Mouse (Mus musculus): Measurements from ENCODE around the gene Fuom. TPM values are rescaled to one million over a fixed set of nuclear protein-coding genes. Genes with fewer than 3 reads are reported as not detected.

Gene Fuom
- polyA plus RNA-seq, 1 experiment from 2014 or later, result 19.3 TPM

GRCm38 (mm10) chr7:140096055-140096454 lies 6.2 kb downstream of the Fuom start:
- no peak for ATAC-seq
- H3K9me3 ChIP-seq (replicated peaks), result no peaks in the 10 kb centered on the region
- no peak overlapping the region for H3K27ac ChIP-seq

DNA sequence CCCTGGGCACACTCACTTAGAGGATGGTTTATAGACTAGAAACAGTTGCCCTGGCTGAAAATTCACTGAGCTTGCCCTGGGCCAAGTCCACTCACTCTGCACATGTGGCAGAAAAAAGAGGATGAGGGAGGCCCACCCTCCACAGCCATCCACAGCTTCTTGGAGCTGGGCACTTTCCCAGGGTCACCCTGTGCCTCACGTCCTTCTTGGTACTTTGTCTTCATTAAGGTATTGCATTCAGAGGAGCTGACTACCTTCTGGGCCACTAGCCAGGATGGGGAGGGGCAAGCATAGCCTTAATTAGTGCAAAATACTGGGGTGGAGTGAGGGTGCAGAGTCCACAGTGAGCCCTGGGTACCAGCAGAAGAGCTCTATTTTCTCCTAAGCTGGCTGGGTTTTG lies 6.7 kb downstream of the Fuom start:
- peaks cover 8% of the 10 kb centered on the region; the same call in 1 of the 2 replicates for H3K4me1 ChIP-seq
- no peak overlapping the region for H3K4me2 ChIP-seq
- H3K9me3 ChIP-seq (replicated peaks), result no peaks in the 10 kb centered on the region
- no peak overlapping the region for H3K9ac ChIP-seq
- H3K27me3 ChIP-seq, result no peaks in the 10 kb centered on the region
- no peak for ATAC-seq
- 38% methylated on average over 1 of the region's 1 CpGs for WGBS
- no peak overlapping the region for H3K4me3 ChIP-seq
- H3K27ac ChIP-seq, result no peak overlapping the region
- H3K36me3 ChIP-seq (ENCODE audit: poor library complexity, severe bottlenecking), result no peaks in the 10 kb centered on the region

More at GRCm38 (mm10) chr7:140096055-140096454, 6.2 kb downstream of the Fuom start:
- H3K9ac ChIP-seq, result no peak overlapping the region
- peaks cover 8% of the 10 kb centered on the region; the same call in 1 of the 2 replicates for H3K4me1 ChIP-seq
- no peaks in the 10 kb centered on the region for H3K27me3 ChIP-seq
- no peak overlapping the region for H3K4me2 ChIP-seq
- no peak overlapping the region for H3K4me3 ChIP-seq
- H3K36me3 ChIP-seq (ENCODE audit: poor library complexity, severe bottlenecking), result no peaks in the 10 kb centered on the region

GRCm38 (mm10) chr7:140094954-140095353 lies 7.3 kb downstream of the Fuom start:
- ATAC-seq, result no peak
- WGBS, result 70% methylated on average over 5 of the region's 5 CpGs

DNA sequence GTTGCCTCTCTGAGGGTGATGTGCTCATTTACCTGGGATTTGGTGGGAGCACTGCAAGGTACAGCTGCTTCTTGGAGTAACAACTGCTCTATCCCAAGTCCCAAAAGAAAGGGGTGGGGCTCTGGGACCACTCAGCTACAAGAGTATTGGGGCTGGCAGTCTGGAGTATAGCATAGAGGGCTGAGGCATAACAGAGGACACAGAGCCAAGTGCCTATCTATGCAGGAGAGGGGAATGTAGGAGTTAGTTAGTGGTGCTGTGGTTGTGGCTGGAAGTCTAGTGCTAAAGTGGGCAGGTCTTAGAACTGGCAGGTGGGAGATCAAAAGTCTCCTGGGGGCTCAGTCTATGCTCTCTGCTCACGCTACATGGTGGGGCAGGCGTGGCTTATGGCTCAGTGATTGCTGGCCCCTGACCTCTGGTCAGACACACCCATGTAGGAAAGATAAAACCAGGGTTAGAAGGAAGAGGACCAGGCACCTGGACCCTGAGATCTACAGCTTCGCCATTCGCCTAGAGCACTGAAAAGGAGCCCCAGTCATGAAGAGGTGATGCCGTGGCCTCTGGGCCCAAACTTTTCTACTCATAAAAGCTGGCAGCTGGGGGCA lies 9.2 kb downstream of the Fuom start, which contains the start of gene Prap1:
Prap1 (plus strand) TSS at position 472 of the 605 bp plus-strand sequence.
- no peaks in the 10 kb centered on the region for H3K27me3 ChIP-seq
- peaks cover 8% of the 10 kb centered on the region; the same call in 1 of the 2 replicates for H3K4me1 ChIP-seq
- no peaks in the 10 kb centered on the region for H3K9me3 ChIP-seq (replicated peaks)
- H3K36me3 ChIP-seq (ENCODE audit: poor library complexity, severe bottlenecking), result no peaks in the 10 kb centered on the region
- WGBS, result 71% methylated on average over 5 of the region's 5 CpGs
- no peak for ATAC-seq
- H3K4me2 ChIP-seq, result no peak within 1 kb of the TSS
- H3K9ac ChIP-seq, result no peak within 1 kb of the TSS
- H3K27ac ChIP-seq, result no peak within 1 kb of the TSS
- H3K4me3 ChIP-seq, result no peak within 1 kb of the TSS

More at GRCm38 (mm10) chr7:140094954-140095353, 7.3 kb downstream of the Fuom start:
- no peak overlapping the region for H3K9ac ChIP-seq
- no peak overlapping the region for H3K27ac ChIP-seq
- no peak overlapping the region for H3K4me3 ChIP-seq
- no peaks in the 10 kb centered on the region for H3K27me3 ChIP-seq
- H3K4me1 ChIP-seq, result peaks cover 8% of the 10 kb centered on the region; the same call in 1 of the 2 replicates
- no peaks in the 10 kb centered on the region for H3K36me3 ChIP-seq (ENCODE audit: poor library complexity, severe bottlenecking)
- no peaks in the 10 kb centered on the region for H3K9me3 ChIP-seq (replicated peaks)
- H3K4me2 ChIP-seq, result no peak overlapping the region

GRCm38 (mm10) chr7:140090601-140091000 lies 11.6 kb downstream of the Fuom start:
- Histone ChIP-seq H3K4me3 (no peak overlapping the region), H3K27ac (no peak overlapping the region), H3K4me2 (no peak overlapping the region), H3K27me3 (no peaks in the 10 kb centered on the region), H3K9me3 (replicated peaks) (no peaks in the 10 kb centered on the region), H3K36me3 (ENCODE audit: poor library complexity, severe bottlenecking) (no peaks in the 10 kb centered on the region), H3K4me1 (peaks cover 4% of the 10 kb centered on the region; the same call in 1 of the 2 replicates), H3K9ac (no peak overlapping the region)
- no peak for ATAC-seq
- WGBS, result 73% methylated on average over 10 of the region's 10 CpGs

GRCm38 (mm10) chr7:140082242-140082678 lies 20.0 kb downstream of the Fuom start, which contains the start of gene Caly:
Gene Caly (minus strand): TSS chr7:140082548.
- H3K4me2 ChIP-seq, result peak within 1 kb of the TSS; percentile 66
- peaks cover 19% of the 10 kb centered on the region for H3K27me3 ChIP-seq
- no peaks in the 10 kb centered on the region for H3K36me3 ChIP-seq (ENCODE audit: poor library complexity, severe bottlenecking)
- no peaks in the 10 kb centered on the region for H3K9me3 ChIP-seq (replicated peaks)
- peak; percentile 85 for ATAC-seq
- H3K9ac ChIP-seq, result peak within 1 kb of the TSS; percentile 65
- peak within 1 kb of the TSS; percentile 84 for H3K27ac ChIP-seq
- 4% methylated on average over 18 of the region's 18 CpGs for WGBS
- H3K4me3 ChIP-seq, result peak within 1 kb of the TSS; percentile 44
- peaks cover 36% of the 10 kb centered on the region for H3K4me1 ChIP-seq

GRCm38 (mm10) chr7:140081408-140082241 lies 20.6 kb downstream of the Fuom start:
- Histone ChIP-seq H3K27ac (peak overlapping the region; percentile 84), H3K27me3 (peaks cover 20% of the 10 kb centered on the region), H3K9me3 (replicated peaks) (no peaks in the 10 kb centered on the region), H3K36me3 (ENCODE audit: poor library complexity, severe bottlenecking) (no peaks in the 10 kb centered on the region), H3K9ac (peak overlapping the region; percentile 65), H3K4me2 (peak overlapping the region; percentile 66), H3K4me1 (peaks cover 36% of the 10 kb centered on the region), H3K4me3 (peak overlapping the region; percentile 44)
- ATAC-seq, result 0 out of 2 replicates have a peak, but pooled peaks have one; percentile 8
- WGBS, result 9% methylated on average over 20 of the region's 20 CpGs

- Histone ChIP-seq H3K4me1 (peaks cover 36% of the 10 kb centered on the region), H3K27me3 (peaks cover 23% of the 10 kb centered on the region), H3K36me3 (ENCODE audit: poor library complexity, severe bottlenecking) (no peaks in the 10 kb centered on the region), H3K27ac (peak overlapping the region; percentile 84), H3K4me3 (peak overlapping the region; percentile 44), H3K4me2 (peak overlapping the region; percentile 66), H3K9me3 (replicated peaks) (no peaks in the 10 kb centered on the region), H3K9ac (peak overlapping the region; percentile 65)
- 1% methylated on average over 24 of the region's 24 CpGs for WGBS
- peak; percentile 84 for ATAC-seq
Measured at GRCm38 (mm10) chr7:140080503-140081156, 21.6 kb downstream of the Fuom start.

DNA sequence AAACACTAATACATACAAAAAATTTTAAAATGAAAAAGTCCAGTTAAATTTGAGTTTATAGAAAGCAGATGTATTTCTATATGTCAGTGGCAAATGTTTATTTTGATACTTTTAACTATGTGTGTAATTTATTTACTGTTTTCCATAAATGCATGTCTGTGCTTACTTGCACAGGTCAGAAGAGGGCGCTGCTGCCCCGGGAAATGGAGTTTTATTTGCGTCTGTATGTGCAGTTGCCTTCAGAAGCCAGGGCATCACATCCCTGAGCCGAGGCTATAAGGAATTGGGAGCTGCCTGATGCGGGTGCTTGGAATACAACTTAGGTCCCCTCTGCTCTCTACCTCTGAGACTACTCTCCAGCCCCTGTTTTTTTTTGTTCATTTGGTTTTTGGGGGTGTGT lies 23.5 kb downstream of the Fuom start:
- Histone ChIP-seq H3K4me1 (peaks cover 36% of the 10 kb centered on the region), H3K27me3 (peaks cover 28% of the 10 kb centered on the region), H3K9ac (no peak overlapping the region), H3K4me2 (no peak overlapping the region), H3K4me3 (no peak overlapping the region), H3K27ac (0 out of 2 replicates have a peak overlapping the region, but pooled peaks have one; percentile 84), H3K9me3 (replicated peaks) (no peaks in the 10 kb centered on the region), H3K36me3 (ENCODE audit: poor library complexity, severe bottlenecking) (no peaks in the 10 kb centered on the region)
- 3% methylated on average over 5 of the region's 5 CpGs for WGBS
- no peak for ATAC-seq

DNA sequence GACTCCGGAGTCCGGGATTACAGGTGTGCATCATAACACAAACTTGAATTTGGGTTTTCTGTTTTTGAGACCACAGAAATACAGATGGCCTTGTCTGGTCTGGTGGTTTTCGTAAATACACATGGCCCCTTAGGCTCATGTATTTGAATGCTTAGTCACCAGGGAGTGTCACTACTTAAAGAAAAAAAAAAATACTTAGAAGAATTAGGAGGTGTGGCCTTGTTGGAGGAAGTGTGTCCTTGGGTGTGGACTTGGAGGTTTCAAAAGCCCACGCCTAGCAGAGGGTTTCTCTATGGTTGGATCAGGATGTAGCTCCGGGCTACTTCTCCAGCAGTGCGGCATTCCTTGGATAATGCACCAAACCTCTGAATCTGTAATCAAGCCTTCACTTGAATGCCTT lies 24.5 kb downstream of the Fuom start:
- Histone ChIP-seq H3K4me1 (peaks cover 36% of the 10 kb centered on the region), H3K27ac (no peak overlapping the region), H3K4me2 (no peak overlapping the region), H3K27me3 (peaks cover 30% of the 10 kb centered on the region), H3K9me3 (replicated peaks) (no peaks in the 10 kb centered on the region), H3K4me3 (no peak overlapping the region), H3K9ac (no peak overlapping the region), H3K36me3 (ENCODE audit: poor library complexity, severe bottlenecking) (no peaks in the 10 kb centered on the region)
- no peak for ATAC-seq
- WGBS, result 83% methylated on average over 6 of the region's 6 CpGs

- Histone ChIP-seq H3K27me3 (peaks cover 70% of the 10 kb centered on the region), H3K9ac (no peak overlapping the region), H3K9me3 (replicated peaks) (no peaks in the 10 kb centered on the region), H3K36me3 (ENCODE audit: poor library complexity, severe bottlenecking) (peaks cover 5% of the 10 kb centered on the region; the same call in 1 of the 2 replicates), H3K4me1 (peaks cover 5% of the 10 kb centered on the region; the same call in 1 of the 2 replicates), H3K4me2 (peak overlapping the region; percentile 35; the same call in 1 of the 2 replicates), H3K4me3 (peak overlapping the region; percentile 5; the same call in 1 of the 2 replicates), H3K27ac (no peak overlapping the region)
- ATAC-seq, result no peak
- 43% methylated on average over 37 of the region's 39 CpGs for WGBS
Measured at GRCm38 (mm10) chr7:140070042-140070711, 32.1 kb downstream of the Fuom start.
